Mouse (Mus musculus) B cell, adult 2 months (primary cell): ENCODE data around the gene Dus1l.
"Not testable (repeated sequence)": the region's sequence is repeated elsewhere in the genome, so short reads cannot be mapped to it uniquely, and the experiment has no call there.

Experiments
- DNase-seq, 2 experiments: peaks; one replicate each; pipeline ENCODE4 v3.0.0; 2022

The Dus1l gene

DNA sequence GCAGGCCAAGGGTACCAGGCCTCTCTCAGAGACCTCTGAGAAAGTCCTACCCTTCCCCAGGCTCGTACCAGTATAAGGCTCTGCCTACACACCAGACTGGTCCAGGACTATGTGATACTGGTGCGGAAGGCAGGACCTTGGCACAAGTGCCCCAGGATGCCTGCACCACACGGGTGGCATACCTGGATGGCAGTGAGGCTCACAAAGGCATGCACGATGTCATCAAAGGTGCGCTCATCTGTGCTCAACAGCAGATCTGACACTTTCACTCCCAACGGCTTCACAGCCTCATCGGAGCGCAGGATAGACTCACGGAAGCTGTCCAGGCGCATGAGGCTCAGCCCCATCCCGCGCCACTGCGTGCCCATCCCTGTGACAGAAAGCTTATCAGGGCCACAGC is 22.0 kb upstream of the Dus1l start:
- DNase-seq = no peak

DNA sequence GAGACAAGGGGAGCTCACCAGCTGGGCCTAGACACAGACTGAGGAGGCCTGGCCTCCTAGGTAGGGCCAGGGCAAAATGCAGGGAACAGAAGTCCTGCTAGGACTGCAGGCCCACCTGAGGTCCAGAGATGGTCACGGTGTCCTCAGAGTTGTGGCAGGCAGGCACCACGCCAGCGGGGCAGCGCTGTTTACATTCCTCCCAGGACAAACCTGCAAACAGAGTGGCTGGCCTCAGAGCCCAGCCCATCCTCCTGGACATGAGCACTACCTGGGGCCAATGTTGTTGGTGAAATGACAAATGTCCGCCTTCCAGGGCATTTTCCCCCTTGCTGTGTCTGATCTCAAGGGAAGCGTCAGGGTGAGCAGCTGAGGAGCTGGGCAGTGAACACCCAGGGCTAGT is 21.2 kb upstream of the Dus1l start:
- DNase-seq = no peak

DNA sequence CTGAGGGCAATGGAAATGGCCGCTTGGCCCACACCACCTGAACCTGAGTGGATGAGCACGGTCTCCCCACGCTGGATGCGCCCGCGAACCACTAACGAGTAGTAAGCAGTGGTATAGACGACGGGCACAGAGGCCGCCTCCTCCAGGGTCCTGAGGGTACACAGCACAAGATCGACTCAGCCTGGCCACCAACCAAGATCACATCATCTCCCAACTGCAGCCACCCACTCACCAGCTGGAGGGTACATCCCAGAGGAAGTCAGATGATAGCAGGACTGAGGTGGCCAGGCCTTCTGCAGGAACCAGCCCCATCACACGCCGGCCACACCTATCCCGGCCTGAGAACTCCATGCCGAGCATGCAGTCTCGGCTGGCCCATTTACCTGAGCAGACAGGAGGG is 15.9 kb upstream of the Dus1l start:
- DNase-seq = no peak

DNA sequence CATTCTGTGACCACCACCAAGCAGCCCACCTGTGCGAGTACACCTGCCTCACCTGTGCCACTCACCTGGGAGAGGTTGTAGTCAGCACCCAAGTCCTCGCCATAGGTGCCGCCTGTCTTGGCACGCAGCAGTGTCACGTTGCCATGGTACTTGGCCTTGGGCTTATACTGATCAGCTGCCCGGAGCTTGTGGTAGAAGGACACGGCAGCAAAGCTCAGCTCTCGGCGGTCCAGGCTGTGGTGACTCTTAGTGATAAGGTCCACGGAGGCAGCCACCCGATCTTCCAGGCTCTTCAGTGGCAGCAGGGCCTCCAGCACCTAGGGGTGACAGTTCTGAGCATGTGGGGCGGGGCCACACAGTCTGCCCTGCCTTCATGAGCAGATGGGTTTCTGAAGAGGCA is 11.8 kb upstream of the Dus1l start:
- DNase-seq = no peak

DNA sequence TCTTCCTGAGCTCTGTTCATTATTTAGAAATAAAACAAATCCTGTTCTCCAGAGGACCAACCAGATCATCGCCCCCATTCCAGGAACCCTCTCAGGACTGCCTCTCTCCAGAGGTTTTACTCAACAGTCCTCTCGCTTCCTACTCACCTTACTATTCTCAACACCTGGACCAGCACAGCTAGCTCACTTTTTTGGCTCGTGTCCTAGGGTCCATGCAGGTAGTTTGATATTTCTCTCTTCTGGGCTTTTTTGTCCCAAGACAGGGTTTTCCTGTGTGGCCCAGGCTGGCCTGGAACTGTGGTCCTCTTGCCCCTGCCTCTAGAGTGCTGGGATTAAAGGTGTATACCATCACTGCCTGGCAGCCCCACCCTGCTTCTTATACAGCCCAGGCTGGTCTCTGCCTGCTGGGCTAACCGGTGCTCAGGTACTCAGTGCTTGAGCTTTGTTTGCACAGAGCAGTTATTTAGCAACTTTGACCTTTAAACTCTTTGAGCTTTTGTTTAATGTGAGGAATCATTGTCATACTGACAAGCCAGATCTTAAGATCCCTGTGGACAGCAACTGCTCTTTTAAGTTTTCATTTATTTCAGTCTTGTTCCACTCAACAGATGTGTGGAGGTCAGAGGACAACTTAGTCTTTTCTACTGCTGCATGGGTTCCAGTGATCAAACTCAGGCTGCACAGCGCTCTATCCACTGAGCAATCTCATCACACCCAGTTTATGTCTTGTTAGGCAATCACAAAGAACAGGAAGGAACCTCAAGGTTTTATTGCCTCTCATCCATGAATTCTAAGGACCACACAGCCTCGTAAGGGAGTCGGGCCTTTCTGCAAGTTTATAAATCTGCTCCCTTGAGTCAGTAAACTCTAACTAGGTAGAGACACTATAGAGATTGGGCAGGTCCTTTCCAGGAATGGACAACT is 9.4 kb upstream of the Dus1l start:
- no peak for DNase-seq

DNA sequence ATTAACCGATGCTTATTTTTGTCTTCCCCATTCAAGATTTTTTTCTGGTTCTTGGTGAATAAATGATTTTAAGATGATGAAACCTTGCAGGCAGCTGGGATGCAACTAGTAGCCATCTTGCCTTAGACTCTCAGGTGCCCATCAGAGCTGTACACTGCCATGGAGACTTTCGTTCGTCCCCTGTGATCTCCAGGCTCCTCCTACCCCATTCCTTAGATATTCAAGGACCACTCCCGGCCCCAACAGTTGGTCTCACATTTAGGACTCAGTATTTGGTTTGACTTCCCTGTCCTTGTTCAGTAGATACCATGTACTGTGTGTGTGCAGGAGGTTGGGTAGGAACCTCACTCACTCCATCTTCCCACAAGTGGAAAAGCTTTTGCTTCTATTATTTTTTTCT is 8.6 kb upstream of the Dus1l start:
- no peak for DNase-seq

DNA sequence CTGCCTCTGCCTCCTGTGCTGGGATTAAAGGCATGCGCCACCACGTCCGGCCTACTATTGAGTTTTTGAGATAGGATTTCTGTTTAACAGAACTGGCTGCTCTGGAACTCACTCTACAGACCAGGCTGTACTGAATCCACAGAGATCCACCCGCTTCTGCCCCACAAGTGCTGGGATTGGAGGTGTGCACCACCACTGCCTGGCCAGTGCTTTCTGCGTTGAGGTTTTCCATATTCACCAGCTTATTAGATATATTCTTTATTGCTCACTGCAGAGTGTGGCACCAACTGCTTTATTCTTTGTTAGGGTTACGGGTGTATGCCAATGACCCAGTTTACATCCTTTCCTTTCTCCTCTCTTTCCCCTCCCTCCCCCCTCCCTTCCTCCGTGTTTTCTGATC is 8.1 kb upstream of the Dus1l start:
- DNase-seq = no peak

DNA sequence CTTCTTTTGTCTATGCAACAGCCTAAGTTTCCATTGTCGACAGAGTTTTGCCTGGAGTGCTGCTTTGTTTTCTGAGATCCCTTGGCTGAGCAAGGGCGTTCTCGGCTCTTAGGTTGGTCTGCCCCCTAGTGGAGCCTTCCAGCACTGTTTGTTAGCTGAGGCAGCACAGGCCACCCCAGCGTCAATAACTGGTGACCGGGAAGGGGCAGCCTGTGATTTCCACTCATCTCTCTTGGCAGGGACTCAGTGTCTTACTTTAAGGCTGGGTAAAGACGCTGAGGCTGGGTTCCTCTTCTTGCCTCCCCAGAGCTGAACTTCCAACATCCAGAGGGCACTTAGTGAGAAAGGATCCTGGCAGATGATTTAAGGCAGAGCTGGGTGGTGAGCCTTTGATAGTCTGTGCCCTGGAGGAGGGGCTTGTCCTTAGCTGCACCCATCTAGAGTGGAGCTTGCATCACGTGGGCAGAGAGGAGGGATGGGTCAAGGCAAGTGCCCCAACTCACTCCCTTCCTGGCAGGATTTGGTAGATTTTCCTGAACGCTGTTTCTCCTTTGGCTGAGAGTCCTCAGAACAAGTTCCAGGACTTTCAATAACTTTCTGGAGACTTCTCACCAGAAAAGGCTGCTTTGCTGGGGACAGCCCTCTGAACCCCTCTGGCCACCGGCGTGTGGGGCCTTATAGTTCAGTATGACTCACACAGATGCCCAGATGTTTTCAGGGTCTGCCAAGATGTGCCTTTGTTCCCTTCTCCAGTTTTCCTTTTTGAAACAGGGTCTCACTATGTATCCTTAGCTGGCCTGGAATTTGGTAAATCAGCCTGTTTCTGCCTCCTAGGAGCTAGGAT is 4.1 kb upstream of the Dus1l start:
- DNase-seq = peak; percentile 88 to 89

DNA sequence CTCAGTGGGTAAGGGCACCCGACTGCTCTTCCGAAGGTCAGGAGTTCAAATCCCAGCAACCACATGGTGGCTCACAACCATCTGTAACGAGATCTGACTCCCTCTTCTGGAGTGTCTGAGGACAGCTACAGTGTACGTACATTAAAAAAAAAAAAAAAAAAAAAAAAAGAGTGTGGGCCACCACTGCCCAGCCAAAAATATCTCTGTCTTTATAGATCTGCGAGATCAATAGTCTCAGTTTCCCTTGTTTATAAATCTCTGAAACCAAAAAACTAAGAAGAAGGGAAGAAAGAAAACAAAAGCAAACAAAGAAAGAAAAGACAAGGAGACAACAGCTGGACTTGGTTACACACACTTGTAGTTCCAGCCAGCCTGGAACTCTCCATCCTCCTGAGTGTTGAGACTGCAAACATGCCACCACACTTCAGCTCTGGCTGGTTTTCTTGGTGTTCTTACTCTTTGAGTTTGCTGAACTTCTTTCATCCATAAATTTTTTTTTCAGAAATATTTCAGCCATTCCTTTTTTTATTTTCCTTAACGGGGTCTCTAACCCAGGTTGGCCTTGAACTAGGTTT is 3.2 kb upstream of the Dus1l start:
- no peak for DNase-seq

DNA sequence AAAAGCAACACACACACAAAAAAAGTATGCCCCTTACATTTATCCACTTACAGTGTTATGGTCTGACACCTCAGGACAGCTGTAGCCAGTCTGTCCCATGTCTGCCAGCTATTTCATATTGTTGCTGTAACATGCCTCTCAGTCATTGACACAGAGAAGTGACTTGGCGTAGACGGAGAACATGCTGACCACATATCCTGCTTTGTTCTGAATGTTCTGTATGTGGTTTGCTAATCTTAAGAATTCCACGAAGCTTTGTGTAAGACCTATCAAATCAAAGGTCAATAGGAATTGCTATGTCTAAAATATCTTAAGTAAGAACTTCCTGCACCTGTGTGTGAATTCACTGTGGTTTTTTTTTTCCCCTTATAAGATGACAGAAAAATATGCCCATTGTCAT is 2.0 kb upstream of the Dus1l start:
- DNase-seq = no peak

DNA sequence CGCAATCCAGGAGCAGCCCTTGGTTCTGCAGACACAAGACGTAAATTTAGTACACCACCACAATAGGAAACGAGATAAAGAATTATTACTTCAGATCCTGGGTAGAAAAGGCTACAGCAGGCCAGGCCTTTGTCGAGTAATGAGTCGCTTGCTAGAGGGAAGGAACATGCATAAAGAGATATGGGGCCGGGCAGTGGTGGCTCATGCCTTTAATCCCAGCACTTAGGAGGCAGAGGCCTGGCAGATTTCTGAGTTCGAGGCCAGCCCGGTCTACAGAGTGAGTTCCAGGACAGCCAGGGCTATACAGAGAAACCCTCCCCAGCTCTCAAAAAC is 377 bp upstream of the Dus1l start:
- DNase-seq = no peak

DNA sequence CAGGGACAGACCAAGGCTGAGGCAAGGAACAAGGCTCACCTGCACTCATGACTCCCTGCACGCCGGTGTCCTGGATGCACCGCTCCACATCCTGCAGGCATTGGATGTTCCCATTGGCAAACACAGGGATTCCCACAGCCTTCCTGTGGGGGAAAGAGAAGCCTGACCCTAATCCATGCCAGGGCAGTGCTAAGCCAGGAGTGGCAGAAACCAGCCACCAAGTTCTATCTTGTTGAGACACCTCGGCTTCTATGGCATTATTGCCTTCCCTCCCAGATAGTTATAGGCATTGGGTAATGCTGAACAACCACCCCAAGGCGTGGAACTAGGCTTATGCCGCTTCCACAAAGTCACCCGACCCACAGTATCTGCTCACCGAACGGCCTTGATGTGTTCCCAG is 3.6 kb downstream of the Dus1l start:
- DNase-seq = no peak

DNA sequence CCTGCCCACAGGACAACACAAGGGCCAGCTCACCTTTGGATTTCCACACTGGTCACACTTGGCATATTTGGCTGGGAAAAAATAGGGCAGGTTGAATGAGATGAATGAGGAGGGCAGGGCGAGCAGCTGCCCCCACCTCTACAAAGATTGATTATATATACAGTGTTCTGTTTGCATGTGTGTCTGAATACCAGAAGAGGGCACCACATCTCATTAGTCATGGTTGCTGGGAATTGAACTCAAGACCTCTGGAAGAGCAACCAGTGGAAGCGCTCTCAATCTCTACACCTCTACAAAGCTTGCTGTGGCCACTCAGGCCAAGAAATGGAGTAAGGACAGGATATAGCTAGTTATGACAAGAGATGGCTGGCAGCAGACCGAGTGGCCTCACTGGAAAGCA is 6.4 kb downstream of the Dus1l start:
- DNase-seq = no peak

DNA sequence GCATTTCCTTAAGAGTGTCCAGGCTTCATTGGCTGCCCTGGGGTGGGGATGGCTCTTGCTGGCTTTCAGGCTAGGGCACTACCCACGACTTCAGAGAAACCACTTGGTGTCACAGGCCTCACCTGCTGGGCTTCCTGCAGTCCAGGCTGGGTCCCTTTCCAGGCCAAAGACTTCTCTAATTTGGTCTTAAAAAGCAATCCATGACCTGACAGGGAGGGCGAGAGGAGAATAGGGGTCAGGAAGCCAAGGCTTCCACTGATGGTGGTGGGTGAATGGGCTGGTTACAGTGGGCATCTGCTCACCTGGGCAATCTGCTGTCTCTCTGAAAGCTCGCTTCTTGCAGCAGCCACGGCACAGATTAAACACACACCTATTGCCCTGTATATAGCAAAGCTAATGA is 6.8 kb downstream of the Dus1l start:
- no peak for DNase-seq

DNA sequence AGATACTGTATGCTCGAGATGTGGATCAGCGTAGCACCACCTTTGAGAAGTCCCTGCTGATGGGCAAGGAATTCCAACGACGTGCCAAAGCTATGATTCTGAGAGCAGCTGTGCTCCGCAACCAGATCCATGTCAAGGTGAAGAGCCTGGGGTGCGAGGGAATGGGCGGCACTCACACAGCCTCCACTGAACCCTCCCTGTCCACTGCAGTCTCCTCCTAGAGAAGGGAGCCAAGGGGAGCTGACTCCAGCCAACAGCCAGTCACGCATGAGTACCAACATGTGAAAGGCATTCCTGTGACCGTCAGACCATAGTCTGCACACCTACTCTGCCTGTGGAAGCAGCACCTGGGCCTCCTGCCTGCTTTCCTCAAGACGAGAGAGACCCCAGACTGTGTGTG is 7.7 kb downstream of the Dus1l start:
- not testable (repeated sequence) for DNase-seq

DNA sequence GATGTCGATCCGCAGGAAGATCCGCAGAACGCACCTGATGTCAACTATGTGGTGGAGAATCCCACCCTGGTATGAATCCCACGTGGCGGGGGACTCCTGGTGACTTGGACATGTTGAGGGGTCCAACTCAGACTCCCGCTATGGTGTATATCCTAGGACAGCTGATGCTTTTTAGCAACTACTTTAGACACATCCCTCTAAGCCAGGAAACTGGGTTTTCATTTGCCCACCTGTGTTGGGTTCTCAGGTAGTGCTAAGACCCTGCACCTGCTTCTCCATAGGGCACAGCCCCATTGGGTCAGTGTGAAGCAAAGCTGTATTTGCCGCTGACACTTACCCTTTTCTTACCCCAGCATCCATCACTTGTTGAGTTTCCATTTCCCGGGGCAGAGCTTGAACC is 11.1 kb downstream of the Dus1l start:
- no peak for DNase-seq

DNA sequence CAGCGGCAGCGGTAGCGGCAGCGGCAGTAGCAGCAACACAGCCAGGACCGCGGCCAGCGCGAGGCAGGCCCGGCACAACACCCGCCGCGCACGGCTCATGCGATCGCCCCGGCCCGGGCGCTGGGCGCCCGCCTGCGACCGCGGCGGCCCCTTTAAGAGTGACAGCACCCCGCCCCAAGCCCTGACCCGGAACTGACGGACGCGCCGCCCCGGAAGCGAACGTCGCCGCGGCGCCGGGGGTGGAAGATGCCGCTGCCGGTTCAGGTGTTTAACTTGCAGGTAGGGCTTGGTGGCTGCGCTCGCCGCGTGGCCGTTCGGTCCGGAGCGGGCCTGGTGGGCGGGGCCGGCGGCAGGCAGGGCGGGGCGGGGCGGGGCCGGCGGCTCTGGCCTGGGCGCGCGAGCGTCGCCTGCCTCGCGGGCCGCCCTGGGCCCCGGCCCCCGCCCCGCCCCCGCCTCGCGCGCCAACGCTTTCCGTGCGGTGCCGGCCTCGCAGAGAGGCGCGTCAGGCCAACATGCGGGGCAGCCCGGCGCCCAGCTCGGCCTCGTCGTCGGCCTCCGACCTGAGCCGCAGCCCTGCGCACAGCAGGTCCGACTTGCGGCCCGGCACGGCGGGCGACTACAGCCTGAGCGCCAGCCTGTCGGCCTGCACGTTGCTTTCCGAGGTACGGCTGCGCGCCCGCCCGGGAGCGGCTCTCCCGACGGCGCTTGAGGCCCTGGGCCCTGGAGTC is 12.0 kb downstream of the Dus1l start, which contains the start of the genes Rfng and Gps1:
Gene Rfng (minus strand): TSS at position 144 of the 728 bp plus-strand sequence.
Gene Gps1 (plus strand): TSS at position 209 of the 728 bp plus-strand sequence.
- DNase-seq = peak; percentile 84 to 87

DNA sequence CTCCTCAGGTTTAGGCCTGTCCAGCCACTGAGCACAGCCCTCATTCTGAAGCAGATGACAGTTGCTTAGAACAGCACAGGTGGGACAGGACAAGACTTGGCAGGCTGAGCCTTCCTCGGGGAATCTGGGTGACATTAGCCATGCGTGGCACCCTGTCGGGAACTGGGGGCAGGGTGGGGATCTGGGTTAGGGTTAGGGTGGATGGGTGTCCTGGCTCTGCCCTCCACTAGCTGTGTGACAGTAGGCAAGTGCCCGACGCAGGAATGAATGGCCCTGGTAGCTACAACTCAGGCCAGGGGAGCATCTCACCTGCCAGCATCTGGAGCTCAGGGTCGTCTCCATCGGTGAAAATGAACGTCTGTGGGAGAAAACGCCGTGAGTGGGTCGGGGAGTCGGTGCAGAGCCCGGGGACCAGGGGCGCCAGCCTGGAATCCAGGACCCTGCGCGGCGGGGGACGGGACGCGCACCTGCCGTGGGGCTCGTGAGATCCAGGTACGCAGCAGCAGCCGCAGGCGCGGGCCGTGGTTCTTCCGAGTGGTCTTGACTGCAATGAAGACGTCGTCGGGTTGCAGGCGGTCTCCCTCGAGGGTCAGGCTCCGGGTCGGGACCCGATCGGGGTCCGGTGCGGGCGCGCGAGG is 12.7 kb downstream of the Dus1l start:
- DNase-seq = no peak

DNA sequence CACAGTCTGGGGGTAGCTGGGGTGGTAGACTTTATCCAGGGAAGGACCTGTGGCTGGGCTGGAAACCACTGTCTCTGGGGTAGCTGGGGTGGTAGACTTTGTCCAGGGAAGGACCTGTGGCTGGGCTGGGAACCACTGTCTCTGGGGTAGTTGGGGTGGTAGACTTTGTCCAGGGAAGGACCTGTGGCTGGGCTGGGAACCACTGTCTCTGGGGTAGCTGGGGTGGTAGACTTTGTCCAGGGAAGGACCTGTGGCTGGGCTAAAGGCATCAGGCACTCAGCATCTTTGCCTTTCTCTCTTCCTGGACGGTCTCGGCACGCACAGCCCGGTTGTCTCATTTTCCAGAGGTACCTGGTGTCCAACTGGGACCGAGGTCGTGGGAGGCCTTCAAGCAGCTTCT is 14.8 kb downstream of the Dus1l start:
- DNase-seq = not testable (repeated sequence)

DNA sequence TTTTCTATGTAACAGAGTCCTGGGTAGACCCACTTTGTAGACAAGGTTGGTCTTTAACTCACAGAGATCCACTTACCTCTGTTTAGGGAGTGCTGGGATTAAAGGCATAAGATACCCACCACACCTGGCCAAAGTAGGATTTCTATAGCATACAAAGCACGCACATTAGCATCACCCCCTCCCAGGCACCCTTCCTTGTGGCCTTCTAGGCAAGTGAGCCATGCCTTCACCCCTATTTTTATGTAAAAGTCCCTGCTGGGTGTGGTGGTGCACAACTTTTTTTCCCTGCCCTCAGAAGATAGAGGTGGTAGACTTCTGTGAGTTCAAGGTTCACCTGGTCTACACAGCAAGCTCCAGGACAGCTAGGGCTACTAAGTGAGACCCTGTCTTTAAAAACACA is 16.3 kb downstream of the Dus1l start:
- no peak for DNase-seq

DNA sequence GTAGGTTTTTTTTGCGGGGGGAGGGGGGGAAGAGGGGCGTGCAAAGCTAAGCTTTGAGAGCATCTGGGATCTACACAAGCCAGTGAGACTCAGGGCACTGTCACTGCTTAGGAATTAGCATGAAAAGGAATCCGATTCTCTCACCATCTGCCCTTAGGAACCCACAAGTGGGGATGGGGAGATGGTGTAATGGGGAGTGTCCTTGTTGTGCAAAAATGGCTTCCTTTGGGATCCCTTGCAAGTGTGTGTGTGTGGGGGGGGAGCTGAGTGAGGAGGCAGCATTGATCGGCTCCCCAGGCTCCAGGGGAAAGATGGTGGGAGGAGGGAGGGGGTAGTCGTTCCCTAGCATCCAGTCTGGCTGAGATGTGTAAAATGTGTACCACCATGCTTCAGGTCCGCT is 19.1 kb downstream of the Dus1l start:
- no peak for DNase-seq

DNA sequence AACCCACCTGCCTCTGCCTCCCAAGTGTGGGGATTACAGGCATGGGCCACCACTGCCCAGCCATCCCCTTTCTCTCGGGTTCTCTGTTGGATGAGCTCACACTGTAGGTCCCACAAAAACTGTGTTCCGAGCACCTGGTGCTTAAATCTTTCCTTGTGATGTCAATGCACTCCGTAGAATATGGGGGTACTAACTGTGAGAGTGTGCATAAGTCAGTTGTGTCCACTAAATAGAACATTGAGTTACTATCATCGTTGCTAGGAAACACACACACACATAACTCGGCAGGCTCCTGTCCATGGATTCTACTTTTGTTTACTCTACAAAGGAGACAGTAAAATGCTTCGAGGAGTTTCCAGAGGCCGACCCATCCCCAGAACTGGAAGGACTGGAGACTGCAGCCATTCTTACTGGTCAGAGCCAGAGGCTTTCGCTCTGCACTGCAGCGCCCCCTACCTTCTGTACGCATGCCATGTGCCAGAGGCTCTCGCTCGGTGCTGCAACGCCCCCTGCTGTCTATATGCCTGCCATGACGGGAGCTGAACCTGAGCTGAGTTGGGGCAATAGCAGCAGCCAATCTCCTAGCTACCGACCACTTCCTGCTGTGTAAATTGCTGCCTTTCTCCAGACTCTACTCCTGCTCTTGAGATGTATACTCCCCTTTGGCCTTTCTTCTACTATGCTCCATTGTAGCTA is 20.3 kb downstream of the Dus1l start:
- peak; percentile 96 for DNase-seq
